Mouse (Mus musculus) CH12.LX (cell line): ENCODE data around the gene Rpl13a.

ENCODE experiments used
- CTCF ChIP-seq, 2 experiments: IDR thresholded peaks in 1 of 2; conservative IDR thresholded peaks in 1 of 2; 2 replicates each; pipeline ENCODE4 v1.5.1; 2011 to 2012; ENCODE audit warnings: low read depth in 2 of 2, low read length in 2 of 2, improper control_type of control experiment in 1 of 2, inconsistent platforms in 1 of 2, mild to moderate bottlenecking in 1 of 2, moderate library complexity in 1 of 2
- E2F4 ChIP-seq: IDR thresholded peaks from 2 replicates; pipeline ENCODE4 v1.6.1; 2011; ENCODE audit warnings: low read depth, low read length, improper control_type of control experiment; ENCODE audit not compliant: insufficient replicate concordance
- POLR2A ChIP-seq: IDR thresholded peaks from 2 replicates; pipeline ENCODE4 v1.6.1; 2011; ENCODE audit warnings: low read depth, mild to moderate bottlenecking, improper control_type of control experiment, low read length
- POLR2AphosphoS2 ChIP-seq: IDR thresholded peaks from 2 replicates; pipeline ENCODE4 v1.6.1; 2011; ENCODE audit warnings: low read depth, low read length, improper control_type of control experiment
- SIN3A ChIP-seq: IDR thresholded peaks from 2 replicates; pipeline ENCODE4 v1.6.1; 2012; ENCODE audit warnings: low read length, improper control_type of control experiment, inconsistent platforms
- TCF12 ChIP-seq: IDR thresholded peaks from 2 replicates; pipeline ENCODE4 v1.6.1; 2014; ENCODE audit warnings: low read depth, mild to moderate bottlenecking, inconsistent platforms, low read length, improper control_type of control experiment

DNA sequence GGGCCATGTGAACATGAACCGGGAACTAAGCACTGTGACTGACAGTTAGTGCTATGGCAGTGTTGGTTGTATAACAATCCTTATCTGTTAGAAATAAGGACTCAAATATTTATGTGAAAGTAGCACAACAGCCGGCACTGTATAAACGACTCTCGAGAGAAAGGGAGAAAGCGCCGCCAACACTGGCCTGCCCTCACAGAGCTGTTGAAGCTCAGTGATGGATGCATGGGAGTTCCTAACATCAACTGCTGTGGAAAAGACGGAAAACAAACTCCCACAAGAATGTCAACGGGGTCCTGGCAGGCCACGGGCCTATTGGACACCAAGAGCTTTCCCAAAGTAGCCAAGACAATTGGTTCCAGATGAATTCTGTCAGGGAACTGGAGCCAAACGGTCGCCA, 22.7 kb upstream of the Rpl13a start:
- TF ChIP-seq POLR2AphosphoS2 (no peak), CTCF (conservative IDR thresholded peaks at IDR 0.05 in 1 of 2, IDR thresholded peaks at IDR 0.05 in 1 of 2; ENCODE audit: low read depth in 2 of 2, low read length in 2 of 2) (no peak), E2F4 (no peak), POLR2A (no peak), SIN3A (no peak), TCF12 (no peak)
